Mouse (Mus musculus) hindbrain, embryonic 16.5 days (tissue): ENCODE measurements around the gene Glud1. TPM values are rescaled to one million over a fixed set of nuclear protein-coding genes. Genes with fewer than 3 reads are reported as not detected.
"Not testable (repeated sequence)": the region's sequence is repeated elsewhere in the genome, so short reads cannot be mapped to it uniquely, and the experiment has no call there.

ENCODE experiments used
- ATAC-seq: fragments of 200-750 bp; cut with Nextera tagmentation; 2 replicates; pipeline ENCODE4 v1.8.0; 2017; ENCODE audit warnings: moderate TSS enrichment, moderate library complexity
- H3K27ac ChIP-seq: fragments of 300-500 bp; sonication (generic); 2 replicates; pipeline ENCODE4 v1.5.1; 2014; ENCODE audit warnings: low read depth, mild to moderate bottlenecking, control low read depth, low read length, moderate library complexity
- H3K27me3 ChIP-seq: fragments of 300-500 bp; sonication (generic); replicated peaks from 2 replicates; pipeline ENCODE4 v1.6.1; 2014; ENCODE audit warnings: low read length; ENCODE audit not compliant: control insufficient read depth, insufficient read depth
- H3K36me3 ChIP-seq: fragments of 300-500 bp; sonication (generic); 2 replicates; pipeline ENCODE4 v1.6.1; 2014; ENCODE audit warnings: mild to moderate bottlenecking, low read length, moderate library complexity, mixed read lengths; ENCODE audit not compliant: control insufficient read depth, insufficient read depth
- H3K4me1 ChIP-seq: fragments of 300-500 bp; sonication (generic); 2 replicates; pipeline ENCODE4 v1.6.1; 2014; ENCODE audit warnings: low read depth, low read length; ENCODE audit not compliant: control insufficient read depth, insufficient read depth
- H3K4me2 ChIP-seq: fragments of 300-500 bp; sonication (generic); 2 replicates; pipeline ENCODE4 v1.6.1; 2014; ENCODE audit warnings: mild to moderate bottlenecking, low read length, control low read depth, moderate library complexity
- H3K4me3 ChIP-seq: fragments of 300-500 bp; sonication (generic); 2 replicates; pipeline ENCODE4 v1.5.1; 2014; ENCODE audit warnings: mild to moderate bottlenecking, low read length, control low read depth, moderate library complexity
- H3K9ac ChIP-seq: fragments of 300-500 bp; sonication (generic); 2 replicates; pipeline ENCODE4 v1.6.1; 2014; ENCODE audit warnings: low read depth, mild to moderate bottlenecking, control low read depth, low read length, moderate library complexity
- H3K9me3 ChIP-seq: fragments of 300-500 bp; sonication (generic); 2 replicates; pipeline ENCODE4 v1.6.1; 2014; ENCODE audit warnings: mild to moderate bottlenecking, low read length, moderate library complexity; ENCODE audit not compliant: control insufficient read depth
- WGBS: fragments of 180-500 bp; shearing (Covaris S2); extraction: QIAGEN DNeasy Blood & Tissue Kit; methylation state at CpG from one replicate; pipeline ENCODE4 v1.1.7; 2014; 5-methylcytosine and 5-hydroxymethylcytosine counted together
- polyA plus RNA-seq: library from polyadenylated mRNA; unstranded; fragments of >200 nt; fragmentation: Nextera tagmentation; extraction: Ambion mirVana; gene quantifications from 2 replicates; pipeline ENCODE4 v1.2.1, GENCODE M21; 2015

Gene Glud1
- polyA plus RNA-seq, 1 experiment from 2014 or later, result 115 TPM

GRCm38 (mm10) chr14:34309266-34309665, 1.3 kb upstream of the Glud1 start:
- H3K4me1 ChIP-seq, result peaks cover 18% of the 10 kb centered on the region
- 91% methylated on average over 4 of the region's 4 CpGs for WGBS
- no peak for ATAC-seq
- no peaks in the 10 kb centered on the region for H3K36me3 ChIP-seq
- no peak overlapping the region for H3K27ac ChIP-seq
- no peak overlapping the region for H3K4me2 ChIP-seq
- H3K27me3 ChIP-seq, result no peaks in the 10 kb centered on the region
- H3K9me3 ChIP-seq, result no peaks in the 10 kb centered on the region
- no peak overlapping the region for H3K4me3 ChIP-seq
- H3K9ac ChIP-seq, result no peak overlapping the region

DNA sequence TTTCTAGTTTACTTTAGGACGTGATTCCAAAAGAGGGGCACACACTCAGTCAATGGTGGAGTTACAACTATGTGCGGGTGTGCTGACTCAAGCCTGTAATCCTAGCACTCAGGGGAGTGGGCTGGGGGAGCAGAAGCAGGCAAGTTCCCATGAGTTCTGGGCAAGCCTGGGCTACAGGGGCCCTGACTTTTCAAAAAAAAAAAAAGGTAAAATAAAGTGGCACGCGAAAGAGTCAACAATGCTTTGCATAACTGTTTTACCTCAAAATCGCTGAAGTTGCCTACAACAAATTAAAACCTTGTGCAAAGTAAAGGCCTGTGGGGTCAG, 657 bp upstream of the Glud1 start:
- ATAC-seq, result no peak
- Histone ChIP-seq H3K4me2 (peak overlapping the region; percentile 60), H3K36me3 (no peaks in the 10 kb centered on the region), H3K27me3 (no peaks in the 10 kb centered on the region), H3K9ac (peak overlapping the region; percentile 99), H3K27ac (peak overlapping the region; percentile 96), H3K9me3 (no peaks in the 10 kb centered on the region), H3K4me3 (peak overlapping the region; percentile 97), H3K4me1 (peaks cover 21% of the 10 kb centered on the region)
- WGBS, result 15% methylated on average over 5 of the region's 5 CpGs

DNA sequence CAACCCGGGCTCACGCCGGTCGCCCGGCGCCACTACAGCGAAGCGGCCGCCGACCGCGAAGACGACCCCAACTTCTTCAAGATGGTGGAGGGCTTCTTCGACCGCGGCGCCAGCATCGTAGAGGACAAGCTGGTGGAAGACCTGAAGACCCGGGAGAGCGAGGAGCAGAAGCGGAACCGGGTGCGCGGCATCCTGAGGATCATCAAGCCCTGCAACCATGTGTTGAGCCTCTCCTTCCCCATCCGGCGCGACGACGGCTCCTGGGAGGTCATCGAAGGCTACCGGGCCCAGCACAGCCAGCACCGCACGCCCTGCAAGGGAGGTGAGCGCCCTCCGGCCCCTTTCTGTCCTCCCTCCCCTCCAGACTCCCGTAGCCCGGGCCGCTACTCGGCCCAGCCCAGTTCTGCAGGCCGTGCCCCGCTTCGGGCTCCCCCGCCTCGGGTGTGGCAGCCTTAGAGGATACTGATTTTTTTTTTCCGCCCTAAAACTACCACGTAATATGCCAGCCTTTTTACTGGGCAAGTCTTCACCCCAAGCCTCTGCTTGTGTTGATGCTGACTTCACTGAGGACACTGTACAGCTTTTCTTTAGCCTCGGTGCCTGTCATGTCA, 599 bp downstream of the Glud1 start:
- Histone ChIP-seq H3K4me3 (peak overlapping the region; percentile 97), H3K27ac (peak overlapping the region; percentile 96), H3K27me3 (no peaks in the 10 kb centered on the region), H3K9ac (peak overlapping the region; percentile 99), H3K9me3 (no peaks in the 10 kb centered on the region), H3K4me2 (peak overlapping the region; percentile 82), H3K4me1 (peaks cover 25% of the 10 kb centered on the region), H3K36me3 (no peaks in the 10 kb centered on the region)
- ATAC-seq, result peak; percentile 50
- under 1% methylated on average over 43 of the region's 47 CpGs for WGBS

GRCm38 (mm10) chr14:34311691-34312090, 1.2 kb downstream of the Glud1 start:
- no peaks in the 10 kb centered on the region for H3K36me3 ChIP-seq
- peak overlapping the region; percentile 97 for H3K4me3 ChIP-seq
- peak overlapping the region; percentile 96 for H3K27ac ChIP-seq
- H3K4me2 ChIP-seq, result peak overlapping the region; percentile 82
- ATAC-seq, result no peak
- peaks cover 25% of the 10 kb centered on the region for H3K4me1 ChIP-seq
- peak overlapping the region; percentile 99 for H3K9ac ChIP-seq
- H3K9me3 ChIP-seq, result no peaks in the 10 kb centered on the region
- under 1% methylated on average over 4 of the region's 4 CpGs for WGBS
- H3K27me3 ChIP-seq, result no peaks in the 10 kb centered on the region

GRCm38 (mm10) chr14:34312339-34313048, 2.0 kb downstream of the Glud1 start:
- H3K9me3 ChIP-seq, result no peaks in the 10 kb centered on the region
- H3K4me2 ChIP-seq, result peak overlapping the region; percentile 82
- H3K27me3 ChIP-seq, result no peaks in the 10 kb centered on the region
- 9% methylated on average over 6 of the region's 6 CpGs for WGBS
- H3K4me1 ChIP-seq, result peaks cover 25% of the 10 kb centered on the region
- peak overlapping the region; percentile 28 for H3K9ac ChIP-seq
- H3K27ac ChIP-seq, result no peak overlapping the region
- H3K4me3 ChIP-seq, result peak overlapping the region; percentile 97
- no peak for ATAC-seq
- no peaks in the 10 kb centered on the region for H3K36me3 ChIP-seq

DNA sequence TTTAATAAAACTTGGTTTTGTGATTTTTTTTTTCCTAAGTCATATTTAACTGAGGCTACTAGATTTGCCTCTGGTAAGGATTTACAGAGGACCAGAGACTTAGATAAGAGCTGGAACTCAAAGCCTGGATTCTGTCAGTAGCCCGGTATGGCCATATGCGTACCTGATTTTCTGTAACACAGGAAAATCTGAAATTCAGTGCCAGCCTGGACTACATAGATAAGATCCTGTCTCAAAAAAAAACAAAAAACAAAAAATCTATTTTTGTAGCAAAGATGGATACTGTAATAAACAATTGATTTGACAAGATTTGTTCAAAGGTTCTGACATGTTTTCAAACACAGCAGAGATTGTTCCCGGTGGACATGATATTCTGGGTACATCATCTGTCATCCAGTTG, 3.1 kb downstream of the Glud1 start:
- 86% methylated on average over 3 of the region's 3 CpGs for WGBS
- Histone ChIP-seq H3K9me3 (no peaks in the 10 kb centered on the region), H3K4me3 (peak overlapping the region; percentile 9; the same call in 1 of the 2 replicates), H3K4me2 (peak overlapping the region; percentile 82), H3K36me3 (no peaks in the 10 kb centered on the region), H3K27me3 (no peaks in the 10 kb centered on the region), H3K27ac (no peak overlapping the region), H3K4me1 (peaks cover 25% of the 10 kb centered on the region), H3K9ac (no peak overlapping the region)
- ATAC-seq, result no peak

DNA sequence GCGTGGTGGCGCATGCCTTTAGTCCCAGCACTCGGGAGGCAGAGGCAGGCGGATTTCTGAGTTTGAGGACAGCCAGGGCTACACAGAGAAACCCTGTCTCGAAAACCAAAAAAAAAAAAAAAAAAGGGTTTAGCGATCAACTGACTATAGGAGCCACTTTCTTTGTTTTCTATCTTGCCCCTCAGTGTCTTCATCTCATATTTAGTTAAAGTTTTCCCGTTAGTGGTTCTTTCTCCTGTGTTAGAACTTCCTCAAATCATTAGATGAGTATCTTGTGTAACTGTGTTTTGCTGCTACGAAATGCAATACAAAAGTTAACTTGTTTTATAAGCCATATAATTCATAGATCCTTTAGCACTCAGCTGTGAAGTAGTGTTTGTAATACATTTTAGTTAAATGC, 3.9 kb downstream of the Glud1 start:
- not testable (repeated sequence) for H3K4me3 ChIP-seq, ATAC-seq, H3K9me3 ChIP-seq, H3K27ac ChIP-seq, H3K9ac ChIP-seq, H3K36me3 ChIP-seq, H3K27me3 ChIP-seq
- 90% methylated on average over 8 of the region's 8 CpGs for WGBS
- peaks cover 25% of the 10 kb centered on the region for H3K4me1 ChIP-seq
- H3K4me2 ChIP-seq, result peak overlapping the region; percentile 82

DNA sequence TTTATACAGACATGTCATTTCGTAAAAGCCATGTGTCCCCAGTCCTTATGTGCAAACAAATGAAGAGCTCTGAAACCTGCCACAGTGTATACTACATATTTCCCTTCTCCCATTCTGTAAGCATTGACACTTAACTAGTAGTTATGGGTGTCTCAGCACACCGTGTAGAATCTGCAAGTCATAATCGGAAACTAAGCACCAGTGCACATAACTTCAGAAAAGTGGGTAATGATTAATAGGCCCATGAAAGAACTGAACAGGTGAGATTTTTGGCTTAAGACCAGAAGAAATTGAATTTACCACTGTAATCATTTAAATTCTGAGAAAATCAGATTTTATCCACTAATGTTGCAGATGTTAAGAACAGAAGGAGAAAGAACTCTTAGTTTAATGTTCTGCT, 4.3 kb downstream of the Glud1 start:
- Histone ChIP-seq H3K9ac (no peak overlapping the region), H3K4me2 (peak overlapping the region; percentile 37)

DNA sequence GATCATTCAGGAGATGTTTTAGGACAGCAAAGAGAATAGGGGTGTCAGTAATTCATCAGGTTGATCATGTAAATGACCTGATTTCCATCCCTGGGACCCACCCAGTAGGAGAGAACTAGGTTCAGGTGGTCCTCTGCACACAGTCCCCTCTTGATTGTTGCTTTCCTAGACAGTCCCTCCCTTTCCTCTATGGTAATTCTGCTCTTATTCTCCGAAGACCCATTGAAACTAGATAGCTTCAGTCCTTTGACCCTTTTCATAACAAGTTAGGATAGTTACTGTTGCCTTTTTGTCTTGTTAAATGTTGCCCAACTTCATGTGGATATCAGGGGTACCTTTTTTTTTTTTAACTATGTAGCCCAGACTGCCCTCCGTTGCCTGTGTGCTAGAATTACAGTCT, 5.8 kb downstream of the Glud1 start:
- Histone ChIP-seq H3K36me3 (0 out of 2 replicates have a peak, but pooled peaks cover 5% of the 10 kb centered on the region), H3K9me3 (no peaks in the 10 kb centered on the region), H3K4me2 (no peak overlapping the region), H3K4me1 (peaks cover 21% of the 10 kb centered on the region), H3K9ac (no peak overlapping the region), H3K4me3 (no peak overlapping the region), H3K27ac (no peak overlapping the region), H3K27me3 (no peaks in the 10 kb centered on the region)
- ATAC-seq, result no peak
- 92% methylated on average over 2 of the region's 2 CpGs for WGBS

More for the DNA sequence above, 4.3 kb downstream of the Glud1 start:
- Histone ChIP-seq H3K4me3 (no peak overlapping the region), H3K9me3 (no peaks in the 10 kb centered on the region), H3K27ac (no peak overlapping the region), H3K27me3 (no peaks in the 10 kb centered on the region), H3K36me3 (no peaks in the 10 kb centered on the region), H3K4me1 (peaks cover 22% of the 10 kb centered on the region)
- 83% methylated on average over 3 of the region's 3 CpGs for WGBS
- no peak for ATAC-seq
